Mouse (Mus musculus): ENCODE results near the gene Git2.

Git2 gene

DNA sequence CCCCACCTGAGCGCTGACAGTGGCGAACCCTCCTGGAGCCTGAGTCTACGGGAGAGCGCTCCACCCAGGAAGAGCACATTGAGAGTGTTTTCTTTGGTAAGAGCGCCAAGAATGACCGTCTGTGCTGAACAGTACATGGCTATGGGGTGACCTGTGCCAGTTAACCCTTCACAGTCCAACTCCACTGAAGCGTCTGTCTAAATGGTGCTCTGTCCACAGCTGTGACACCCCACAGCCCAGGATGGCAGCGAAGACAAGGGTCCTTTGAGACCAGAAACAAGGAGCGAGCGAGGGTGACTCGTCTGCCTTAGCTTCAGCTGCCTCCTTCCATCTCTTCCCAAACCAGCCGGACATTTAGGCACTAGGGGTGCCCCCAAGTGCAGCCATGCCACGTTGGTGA, 86.6 kb downstream of the Git2 start:
- DNase-seq (ENCODE audit: extremely low read depth, low read depth, low spot score), result no peak

- no peak for DNase-seq (ENCODE audit: extremely low read depth, low read depth, low spot score)
Observed at GRCm38 (mm10) chr5:114687901-114688300, 87.4 kb downstream of the Git2 start.

DNA sequence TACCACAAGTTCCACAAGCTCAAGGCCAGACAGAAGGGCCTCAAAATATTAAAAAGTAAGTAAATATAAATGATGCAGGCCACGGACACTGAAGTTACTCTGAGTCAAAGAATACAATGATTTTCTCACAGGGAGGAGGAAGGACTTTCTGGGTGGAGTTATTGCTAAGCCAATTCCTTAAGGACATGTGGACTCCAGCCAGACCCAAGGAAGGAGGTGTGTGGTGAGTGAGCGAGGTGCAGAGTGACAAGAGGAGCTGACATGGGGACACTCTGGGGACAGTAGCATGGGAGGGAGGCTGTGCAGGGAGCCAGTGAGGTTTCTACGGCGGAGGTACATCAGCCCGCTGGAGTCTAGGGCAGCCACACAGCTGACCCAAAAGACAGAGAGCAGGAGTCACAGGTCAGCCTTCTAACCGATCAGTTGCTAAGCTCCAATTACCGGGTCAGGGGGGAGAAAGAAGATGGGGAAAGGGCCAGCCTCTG, 88.5 kb downstream of the Git2 start:
- DNase-seq (ENCODE audit: extremely low read depth, low read depth, low spot score), result no peak

- no peak for DNase-seq (ENCODE audit: extremely low read depth, low read depth, low spot score)
Observed at GRCm38 (mm10) chr5:114685986-114686385, 89.3 kb downstream of the Git2 start.

GRCm38 (mm10) chr5:114681717-114682116, 93.6 kb downstream of the Git2 start:
- DNase-seq (ENCODE audit: extremely low read depth, low read depth, low spot score), result no peak

GRCm38 (mm10) chr5:114680676-114681285, 94.5 kb downstream of the Git2 start:
- no peak for DNase-seq (ENCODE audit: extremely low read depth, low read depth, low spot score)

DNA sequence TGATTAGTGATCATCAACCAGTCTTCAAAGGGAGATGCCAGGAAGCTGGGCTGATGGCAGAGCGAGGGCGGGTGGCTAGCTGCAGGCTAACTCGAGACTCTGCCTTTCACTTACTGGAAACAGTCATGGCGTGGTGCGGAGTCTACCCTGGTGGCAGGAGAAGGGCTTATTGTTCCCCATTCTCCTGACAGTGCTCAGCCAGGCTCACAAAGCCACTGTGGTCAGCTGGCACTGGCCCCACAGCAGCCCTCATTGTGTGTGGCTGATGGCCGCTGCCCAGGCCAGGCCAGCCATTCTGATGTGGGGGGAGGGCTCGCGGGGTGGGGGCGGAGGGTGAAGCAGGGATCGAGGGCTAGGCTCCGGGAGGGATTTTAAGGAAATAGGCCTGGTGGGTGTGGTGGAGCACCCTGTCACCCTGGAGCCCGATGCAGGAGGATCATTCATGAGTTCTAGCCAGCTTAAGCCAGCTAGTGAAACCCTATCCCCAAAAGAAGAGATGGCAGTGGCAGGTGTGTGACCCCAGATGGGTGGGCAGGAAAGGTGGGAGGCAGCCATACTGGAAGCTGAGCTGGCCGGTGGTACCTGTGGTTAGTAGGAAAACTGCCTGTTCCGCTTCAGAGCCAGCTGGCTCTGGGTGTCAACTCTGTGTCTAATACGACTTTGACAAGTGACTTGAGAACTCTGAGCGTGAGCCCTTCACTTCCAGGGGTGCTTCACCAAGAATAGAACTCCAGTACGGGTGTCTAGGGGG, 95.3 kb downstream of the Git2 start:
- no peak for DNase-seq (ENCODE audit: extremely low read depth, low read depth, low spot score)

Data from fat pad, adult 2 months (tissue).